Mouse (Mus musculus) neutrophil, adult 83 days (primary cell): ENCODE measurements around the gene Dusp15. TPM values are rescaled to one million over a fixed set of nuclear protein-coding genes. Genes with fewer than 3 reads are reported as not detected.

Experiments
- total RNA-seq, 2 experiments: library from RNA; stranded (reverse); gene quantifications; one replicate each; pipeline ENCODE4 v1.2.4; 2023

Dusp15 gene
- not detected for total RNA-seq

GRCm38 (mm10) chr2:152951065-152951849, at the start of gene Dusp15:
Gene Dusp15 (minus strand): TSS chr2:152951698.

GRCm38 (mm10) chr2:152962091-152962793, 10.7 kb upstream of the Dusp15 start, which contains the start of gene Ttll9:
Gene Ttll9 (plus strand): TSS chr2:152962485.

GRCm38 (mm10) chr2:152933048-152933447, 18.4 kb downstream of the Dusp15 start, which contains the start of gene Foxs1:
Gene Foxs1 (minus strand): TSS chr2:152933208.

GRCm38 (mm10) chr2:152911031-152911430, 40.5 kb downstream of the Dusp15 start, which contains the start of gene Mylk2:
Gene Mylk2 (plus strand): TSS chr2:152911352.

Other genes starting within 250 kb of the Dusp15 start
- gene Id1, start 215.4 kb downstream of the Dusp15 start, total RNA-seq = 10 to 100 TPM; 72.5 to 80.1 TPM
- not detected for gene Cox4i2, start 197.5 kb downstream of the Dusp15 start, total RNA-seq
- 10 to 100 TPM; 23.5 to 26.7 TPM for gene Bcl2l1, start 120.0 kb downstream of the Dusp15 start, total RNA-seq
- gene Tpx2, start 103.7 kb downstream of the Dusp15 start, total RNA-seq = 10 to 100 TPM; 56.2 to 59.7 TPM
- not detected for gene Mylk2, start 40.3 kb downstream of the Dusp15 start, total RNA-seq
- gene Foxs1, start 18.5 kb downstream of the Dusp15 start, total RNA-seq = not detected
- gene Ttll9, start 10.8 kb upstream of the Dusp15 start, total RNA-seq = not detected
- 10 to 100 TPM; 14.9 to 16.5 TPM for gene Pdrg1, start 63.7 kb upstream of the Dusp15 start, total RNA-seq
- not detected for gene Xkr7, start 80.2 kb upstream of the Dusp15 start, total RNA-seq
- gene Ccm2l, start 114.3 kb upstream of the Dusp15 start, total RNA-seq = 1 to 10 TPM; 1.3 to 1.4 TPM
- gene Hck, start 156.8 kb upstream of the Dusp15 start, total RNA-seq = 100 to 1,000 TPM; 205 to 228 TPM
- 10 to 100 TPM; 78.1 to 88.5 TPM for gene Tm9sf4, start 209.6 kb upstream of the Dusp15 start, total RNA-seq